Mouse (Mus musculus): Measurements from ENCODE around the gene Extl2. TPM values are rescaled to one million over a fixed set of nuclear protein-coding genes. Genes with fewer than 3 reads are reported as not detected.

Gene Extl2
- polyA plus RNA-seq (2017; shearing (Covaris generic)) = 1 to 10 TPM; 6.7 to 9.3 (median 7.4) TPM

GRCm38 (mm10) chr3:116006978-116007940, at the start of gene Extl2, which contains the start of gene Slc30a7:
Gene Extl2, plus strand, starts transcription at chr3:116007462.
Gene Slc30a7, minus strand, starts transcription at chr3:116007406.
- peak; percentile 47 for ATAC-seq

GRCm38 (mm10) chr3:115961311-115962027, 45.8 kb upstream of the Extl2 start:
- no peak for ATAC-seq

GRCm38 (mm10) chr3:115962028-115962415, 45.2 kb upstream of the Extl2 start:
- ATAC-seq = no peak

- ATAC-seq = no peak
These were observed 43.7 kb upstream of the Extl2 start for GRCm38 (mm10) chr3:115963597-115963996.

GRCm38 (mm10) chr3:115964071-115964470, 43.2 kb upstream of the Extl2 start:
- no peak for ATAC-seq

- no peak for ATAC-seq
These were observed 38.3 kb upstream of the Extl2 start for GRCm38 (mm10) chr3:115968745-115969530.

- ATAC-seq = no peak
These were observed 36.0 kb upstream of the Extl2 start for GRCm38 (mm10) chr3:115971045-115971785.

GRCm38 (mm10) chr3:115971891-115972646, 35.2 kb upstream of the Extl2 start:
- ATAC-seq = peak; percentile 68

- peak; percentile 55 for ATAC-seq
These were observed 33.0 kb upstream of the Extl2 start for GRCm38 (mm10) chr3:115974228-115974627.

GRCm38 (mm10) chr3:115974995-115975394, 32.3 kb upstream of the Extl2 start:
- ATAC-seq = no peak

GRCm38 (mm10) chr3:115979000-115979399, 28.3 kb upstream of the Extl2 start:
- peak; percentile 44 for ATAC-seq

GRCm38 (mm10) chr3:115983217-115983616, 24.0 kb upstream of the Extl2 start:
- no peak for ATAC-seq

GRCm38 (mm10) chr3:115984653-115985052, 22.6 kb upstream of the Extl2 start:
- no peak for ATAC-seq

GRCm38 (mm10) chr3:115985183-115985892, 21.9 kb upstream of the Extl2 start:
- ATAC-seq = no peak

GRCm38 (mm10) chr3:115992103-115992502, 15.2 kb upstream of the Extl2 start:
- ATAC-seq = no peak

GRCm38 (mm10) chr3:115992588-115992987, 14.7 kb upstream of the Extl2 start:
- ATAC-seq = no peak

GRCm38 (mm10) chr3:115993025-115993424, 14.2 kb upstream of the Extl2 start:
- ATAC-seq = no peak

GRCm38 (mm10) chr3:115996929-115997328, 10.3 kb upstream of the Extl2 start:
- no peak for ATAC-seq

GRCm38 (mm10) chr3:116006284-116006977, 831 bp upstream of the Extl2 start:
- ATAC-seq = peak; percentile 80

- ATAC-seq = peak; percentile 42
These were observed 729 bp downstream of the Extl2 start for GRCm38 (mm10) chr3:116007941-116008440.
